Mouse (Mus musculus): ENCODE data around the gene Slco3a1. TPM values are rescaled to one million over a fixed set of nuclear protein-coding genes. Genes with fewer than 3 reads are reported as not detected.

Gene Slco3a1
- polyA plus RNA-seq (2015; fragmentation: Nextera tagmentation; extraction: Ambion mirVana): 21.3 and 21.8 TPM in 2 replicates

GRCm38 (mm10) chr7:74554608-74555311 lies at the start of gene Slco3a1:
Slco3a1 (minus strand) TSS chr7:74554780.
- WGBS: 2% methylated on average over 62 of the region's 66 CpGs
- Histone ChIP-seq H3K4me1 (replicated peaks) (peaks cover 32% of the 10 kb centered on the region), H3K27me3 (no peaks in the 10 kb centered on the region), H3K9ac (peak within 1 kb of the TSS; percentile 83), H3K4me2 (peak within 1 kb of the TSS; percentile 73), H3K9me3 (no peaks in the 10 kb centered on the region), H3K36me3 (no peaks in the 10 kb centered on the region), H3K4me3 (peak within 1 kb of the TSS; percentile 89), H3K27ac (replicated peaks) (peak within 1 kb of the TSS; percentile 89)
- ATAC-seq (ENCODE audit: low FRiP score, low read depth): peak; percentile 80

GRCm38 (mm10) chr7:74600996-74601395 lies 46.4 kb upstream of the Slco3a1 start:
- Histone ChIP-seq H3K36me3 (no peaks in the 10 kb centered on the region), H3K27ac (replicated peaks) (no peak overlapping the region), H3K4me1 (replicated peaks) (no peaks in the 10 kb centered on the region), H3K9ac (no peak overlapping the region), H3K9me3 (no peaks in the 10 kb centered on the region), H3K27me3 (no peaks in the 10 kb centered on the region), H3K4me2 (no peak overlapping the region), H3K4me3 (no peak overlapping the region)
- WGBS: 95% methylated on average over 5 of the region's 5 CpGs
- no peak for ATAC-seq (ENCODE audit: low FRiP score, low read depth)

- H3K4me1 ChIP-seq (replicated peaks): no peaks in the 10 kb centered on the region
- WGBS: 89% methylated on average over 1 of the region's 1 CpGs
- no peak overlapping the region for H3K9ac ChIP-seq
- no peak overlapping the region for H3K4me3 ChIP-seq
- no peak overlapping the region for H3K4me2 ChIP-seq
- H3K27ac ChIP-seq (replicated peaks): no peak overlapping the region
- no peaks in the 10 kb centered on the region for H3K9me3 ChIP-seq
- H3K27me3 ChIP-seq: no peaks in the 10 kb centered on the region
- no peaks in the 10 kb centered on the region for H3K36me3 ChIP-seq
- no peak for ATAC-seq (ENCODE audit: low FRiP score, low read depth)
These were observed 24.8 kb upstream of the Slco3a1 start for GRCm38 (mm10) chr7:74579411-74579810.

GRCm38 (mm10) chr7:74575678-74576077 lies 21.1 kb upstream of the Slco3a1 start:
- Histone ChIP-seq H3K4me2 (no peak overlapping the region), H3K4me1 (replicated peaks) (no peaks in the 10 kb centered on the region), H3K4me3 (no peak overlapping the region), H3K9ac (no peak overlapping the region), H3K27me3 (no peaks in the 10 kb centered on the region), H3K9me3 (no peaks in the 10 kb centered on the region), H3K27ac (replicated peaks) (no peak overlapping the region), H3K36me3 (no peaks in the 10 kb centered on the region)
- no peak for ATAC-seq (ENCODE audit: low FRiP score, low read depth)
- 75% methylated on average over 3 of the region's 3 CpGs for WGBS

GRCm38 (mm10) chr7:74555416-74555815 lies 836 bp upstream of the Slco3a1 start:
- H3K27me3 ChIP-seq: no peaks in the 10 kb centered on the region
- no peaks in the 10 kb centered on the region for H3K9me3 ChIP-seq
- H3K4me3 ChIP-seq: peak overlapping the region; percentile 89
- H3K9ac ChIP-seq: peak overlapping the region; percentile 83
- H3K4me1 ChIP-seq (replicated peaks): peaks cover 32% of the 10 kb centered on the region
- peak overlapping the region; percentile 73 for H3K4me2 ChIP-seq
- ATAC-seq (ENCODE audit: low FRiP score, low read depth): 0 out of 2 replicates have a peak, but pooled peaks have one; percentile 3
- peak overlapping the region; percentile 89 for H3K27ac ChIP-seq (replicated peaks)
- no peaks in the 10 kb centered on the region for H3K36me3 ChIP-seq
- 14% methylated on average over 6 of the region's 6 CpGs for WGBS

- H3K9me3 ChIP-seq: no peaks in the 10 kb centered on the region
- H3K36me3 ChIP-seq: no peaks in the 10 kb centered on the region
- peak overlapping the region; percentile 89 for H3K27ac ChIP-seq (replicated peaks)
- H3K4me2 ChIP-seq: peak overlapping the region; percentile 73
- under 1% methylated on average over 43 of the region's 46 CpGs for WGBS
- ATAC-seq (ENCODE audit: low FRiP score, low read depth): peak; percentile 63
- H3K4me3 ChIP-seq: peak overlapping the region; percentile 89
- peak overlapping the region; percentile 83 for H3K9ac ChIP-seq
- no peaks in the 10 kb centered on the region for H3K27me3 ChIP-seq
- peaks cover 32% of the 10 kb centered on the region for H3K4me1 ChIP-seq (replicated peaks)
These were observed 479 bp downstream of the Slco3a1 start for GRCm38 (mm10) chr7:74554041-74554561.

- Histone ChIP-seq H3K27me3 (no peaks in the 10 kb centered on the region), H3K4me2 (peak overlapping the region; percentile 73), H3K36me3 (no peaks in the 10 kb centered on the region), H3K4me1 (replicated peaks) (peaks cover 32% of the 10 kb centered on the region), H3K9me3 (no peaks in the 10 kb centered on the region), H3K4me3 (peak overlapping the region; percentile 89), H3K27ac (replicated peaks) (no peak overlapping the region), H3K9ac (0 out of 2 replicates have a peak overlapping the region, but pooled peaks have one; percentile 83)
- WGBS: 56% methylated on average over 8 of the region's 8 CpGs
- no peak for ATAC-seq (ENCODE audit: low FRiP score, low read depth)
These were observed 1.4 kb downstream of the Slco3a1 start for GRCm38 (mm10) chr7:74553111-74553650.

- no peaks in the 10 kb centered on the region for H3K9me3 ChIP-seq
- H3K36me3 ChIP-seq: no peaks in the 10 kb centered on the region
- H3K4me3 ChIP-seq: peak overlapping the region; percentile 89
- peaks cover 32% of the 10 kb centered on the region for H3K4me1 ChIP-seq (replicated peaks)
- H3K27me3 ChIP-seq: no peaks in the 10 kb centered on the region
- H3K27ac ChIP-seq (replicated peaks): no peak overlapping the region
- no peak for ATAC-seq (ENCODE audit: low FRiP score, low read depth)
- 0 out of 2 replicates have a peak overlapping the region, but pooled peaks have one; percentile 2 for H3K9ac ChIP-seq
- 61% methylated on average over 4 of the region's 4 CpGs for WGBS
- peak overlapping the region; percentile 73 for H3K4me2 ChIP-seq
These were observed 2.0 kb downstream of the Slco3a1 start for GRCm38 (mm10) chr7:74552546-74552945.

- no peaks in the 10 kb centered on the region for H3K27me3 ChIP-seq
- H3K4me1 ChIP-seq (replicated peaks): peaks cover 32% of the 10 kb centered on the region
- no peaks in the 10 kb centered on the region for H3K36me3 ChIP-seq
- no peak for ATAC-seq (ENCODE audit: low FRiP score, low read depth)
- 41% methylated on average over 2 of the region's 2 CpGs for WGBS
- H3K4me3 ChIP-seq: peak overlapping the region; percentile 89
- 0 out of 2 replicates have a peak overlapping the region, but pooled peaks have one; percentile 2 for H3K9ac ChIP-seq
- H3K27ac ChIP-seq (replicated peaks): no peak overlapping the region
- peak overlapping the region; percentile 73 for H3K4me2 ChIP-seq
- H3K9me3 ChIP-seq: no peaks in the 10 kb centered on the region
These were observed 2.6 kb downstream of the Slco3a1 start for GRCm38 (mm10) chr7:74552000-74552358.

GRCm38 (mm10) chr7:74551338-74551999 lies 3.1 kb downstream of the Slco3a1 start:
- H3K9me3 ChIP-seq: no peaks in the 10 kb centered on the region
- no peak overlapping the region for H3K27ac ChIP-seq (replicated peaks)
- no peaks in the 10 kb centered on the region for H3K36me3 ChIP-seq
- no peak for ATAC-seq (ENCODE audit: low FRiP score, low read depth)
- H3K27me3 ChIP-seq: no peaks in the 10 kb centered on the region
- H3K4me2 ChIP-seq: peak overlapping the region; percentile 73
- 76% methylated on average over 9 of the region's 9 CpGs for WGBS
- H3K9ac ChIP-seq: no peak overlapping the region
- peak overlapping the region; percentile 89 for H3K4me3 ChIP-seq
- H3K4me1 ChIP-seq (replicated peaks): peaks cover 32% of the 10 kb centered on the region

- H3K9ac ChIP-seq: no peak overlapping the region
- ATAC-seq (ENCODE audit: low FRiP score, low read depth): no peak
- H3K4me3 ChIP-seq: no peak overlapping the region
- H3K27me3 ChIP-seq: no peaks in the 10 kb centered on the region
- no peaks in the 10 kb centered on the region for H3K36me3 ChIP-seq
- 39% methylated on average over 6 of the region's 6 CpGs for WGBS
- H3K27ac ChIP-seq (replicated peaks): no peak overlapping the region
- H3K9me3 ChIP-seq: no peaks in the 10 kb centered on the region
- peaks cover 22% of the 10 kb centered on the region for H3K4me1 ChIP-seq (replicated peaks)
- H3K4me2 ChIP-seq: peak overlapping the region; percentile 4; the same call in 1 of the 2 replicates
These were observed 4.9 kb downstream of the Slco3a1 start for GRCm38 (mm10) chr7:74549686-74550085.

All from hindbrain, embryonic 15.5 days (tissue).